Mouse (Mus musculus): Measurements from ENCODE around the gene Ptprq. TPM values are rescaled to one million over a fixed set of nuclear protein-coding genes. Genes with fewer than 3 reads are reported as not detected.

Gene Ptprq
- polyA plus RNA-seq (2012; rRNA removed; ENCODE audit: low replicate concordance) = 0.14 and 0.18 TPM in 2 replicates

DNA sequence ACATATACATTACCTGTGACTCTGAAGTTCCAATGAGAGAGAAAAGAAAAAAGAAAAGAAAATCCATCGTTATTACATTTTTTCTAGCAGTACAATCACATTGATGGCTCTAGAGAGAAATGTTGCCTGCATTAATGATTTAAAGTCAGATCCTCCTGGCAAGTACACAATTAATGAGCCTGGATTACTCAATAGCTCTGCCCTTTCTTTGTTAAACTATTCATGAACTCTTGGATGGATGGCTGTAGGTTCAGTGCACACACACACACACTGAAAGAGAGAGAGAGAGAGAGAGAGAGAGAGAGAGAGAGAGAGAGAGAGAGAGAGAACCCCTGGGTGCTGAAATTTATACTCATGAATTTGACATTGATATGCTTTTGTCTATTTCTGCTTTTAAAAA lies at the start of gene Ptprq:
Gene Ptprq (minus strand): TSS at position 246 of the 400 bp plus-strand sequence.

DNA sequence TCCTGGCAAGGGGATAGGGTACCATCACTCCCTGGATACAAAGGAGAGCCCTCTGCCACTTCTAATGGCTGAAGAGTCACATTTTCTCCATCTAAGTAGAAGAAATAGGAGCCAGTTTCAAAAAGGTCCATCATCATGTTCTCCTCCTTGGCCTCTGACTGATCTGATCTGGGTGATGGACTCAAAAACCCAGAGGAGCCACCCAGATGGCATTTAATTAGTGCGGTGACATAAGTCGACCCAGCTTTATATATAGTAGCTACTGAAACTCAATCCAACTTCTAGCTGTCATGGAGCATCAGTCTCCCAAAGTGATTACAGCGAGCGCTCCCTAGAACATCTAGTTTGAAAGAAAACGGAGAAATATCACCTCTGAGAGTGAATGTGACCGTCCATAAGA lies 225.3 kb downstream of the Ptprq start, which contains the start of gene Myf6:
Gene Myf6 (minus strand): TSS at position 170 of the 400 bp plus-strand sequence.

DNA sequence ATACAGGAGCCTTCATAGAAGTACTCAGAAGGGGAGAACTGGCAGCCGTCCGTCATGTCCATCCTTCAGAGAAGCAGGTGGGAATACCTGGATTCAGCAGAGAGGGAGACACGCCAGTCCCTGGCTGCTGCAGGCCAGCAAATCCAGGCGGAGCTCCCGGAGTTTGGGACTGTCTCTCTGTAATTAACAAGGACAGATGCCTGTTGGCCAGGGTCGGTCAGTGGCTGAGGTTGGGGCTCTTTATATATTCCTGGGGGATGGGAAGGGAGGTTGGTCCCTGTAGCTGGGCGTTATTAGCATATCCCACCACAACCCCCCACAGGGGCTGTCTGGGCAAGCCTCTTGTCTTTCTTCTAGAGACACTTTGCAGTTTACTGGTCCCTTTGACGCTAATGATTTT lies 234.0 kb downstream of the Ptprq start, which contains the start of gene Myf5:
Gene Myf5 (minus strand): TSS at position 265 of the 400 bp plus-strand sequence.

Other genes with a start within 250 kb of the Ptprq start
- gene Myf5, start 233.9 kb downstream of the Ptprq start, polyA plus RNA-seq (2012; rRNA removed; ENCODE audit: low replicate concordance) = not detected in 2 replicates
- not detected in 2 replicates for gene Myf6, start 225.3 kb downstream of the Ptprq start, polyA plus RNA-seq (2012; rRNA removed; ENCODE audit: low replicate concordance)
- gene Otogl, start 192.1 kb upstream of the Ptprq start, polyA plus RNA-seq (2012; rRNA removed; ENCODE audit: low replicate concordance) = 0.06 and 0.23 TPM in 2 replicates